Mouse (Mus musculus): ENCODE data around the gene Cox15. TPM values are rescaled to one million over a fixed set of nuclear protein-coding genes. Genes with fewer than 3 reads are reported as not detected.

The Cox15 gene
- total and polyA plus RNA-seq, 2 experiments from 2014 or later = 11.0 to 25.7 TPM

DNA sequence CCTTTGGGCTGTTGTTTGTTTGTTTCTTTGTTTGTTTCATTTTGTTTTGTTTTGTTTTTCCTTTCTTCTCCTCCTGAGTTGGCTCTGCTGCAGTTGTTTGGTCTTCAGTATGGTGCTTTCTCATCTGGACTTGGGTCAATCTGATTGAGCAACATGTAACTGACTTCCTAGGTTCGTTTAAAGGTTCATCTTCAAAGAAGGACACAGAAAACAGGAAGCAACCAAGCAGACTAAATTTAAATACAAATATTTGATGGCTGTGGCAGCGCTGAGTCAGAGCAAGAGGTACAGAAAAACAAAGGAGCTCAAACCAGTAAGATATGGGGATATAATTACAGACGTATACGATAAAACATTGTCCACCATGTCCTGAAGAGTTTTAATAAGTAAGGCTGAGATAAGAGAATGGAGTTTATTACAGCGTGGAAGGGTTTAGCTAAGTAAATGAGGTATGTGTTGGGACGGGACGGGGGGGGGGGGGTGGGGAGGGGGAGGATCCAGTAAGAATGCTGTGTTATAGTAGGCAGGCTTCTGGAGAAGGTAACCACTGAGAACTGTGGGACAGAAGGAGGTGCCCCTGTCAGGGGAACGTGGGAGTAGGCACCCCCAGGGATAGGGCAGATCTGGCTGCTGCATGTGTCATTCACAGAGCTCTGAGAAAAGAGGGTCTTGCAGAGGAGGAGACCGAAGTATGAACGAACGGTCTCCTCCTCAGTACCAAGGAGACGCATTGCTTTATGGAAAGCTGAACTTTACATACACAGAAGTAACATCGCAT lies 33.6 kb upstream of the Cox15 start:
- Histone ChIP-seq H3K36me3 (ENCODE audit: insufficient read depth, low read length) (no peaks in the 10 kb centered on the region), H3K9me3 (ENCODE audit: low read length) (no peaks in the 10 kb centered on the region), H3K27ac (no peak overlapping the region), H3K9ac (replicated peaks; ENCODE audit: low read length) (no peak overlapping the region), H3K4me3 (ENCODE audit: low read length) (no peak overlapping the region), H3K4me2 (ENCODE audit: low read depth, low read length) (no peak overlapping the region), H3K4me1 (ENCODE audit: insufficient read depth, low read length) (no peaks in the 10 kb centered on the region), H3K27me3 (ENCODE audit: insufficient read depth, low read length) (no peaks in the 10 kb centered on the region)
- DNase-seq (ENCODE audit: low spot score) = no peak
- no peak for TF ChIP-seq CTCF (IDR thresholded peaks at IDR 0.05; ENCODE audit: low read depth)
- 81% methylated on average over 13 of the region's 13 CpGs for WGBS
- ATAC-seq = no peak

DNA sequence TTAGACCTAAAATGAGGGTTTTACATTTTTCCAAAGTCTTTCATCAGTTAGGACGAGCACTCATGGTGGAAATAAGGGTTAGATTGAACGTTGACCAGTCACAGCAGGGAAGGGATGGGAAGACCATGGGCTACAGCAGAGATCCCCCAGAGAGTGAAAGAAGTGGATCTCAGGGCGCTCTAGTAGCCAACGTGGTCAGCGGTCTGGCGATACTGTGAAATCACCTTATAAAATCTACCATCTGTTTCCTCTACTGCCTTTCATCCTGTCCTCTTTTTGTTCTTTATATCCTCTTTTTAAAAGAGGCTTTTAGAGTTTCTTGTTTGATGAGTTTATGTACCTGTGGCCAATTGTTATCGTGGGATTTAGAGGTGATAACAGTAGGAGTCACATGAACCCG lies 32.0 kb upstream of the Cox15 start:
- H3K36me3 ChIP-seq (ENCODE audit: insufficient read depth, low read length) = no peaks in the 10 kb centered on the region
- H3K4me3 ChIP-seq (ENCODE audit: low read length) = no peak overlapping the region
- ATAC-seq (no peak), DNase-seq (ENCODE audit: low spot score) (no peak)
- no peak overlapping the region for H3K4me2 ChIP-seq (ENCODE audit: low read depth, low read length)
- H3K9me3 ChIP-seq (ENCODE audit: low read length) = no peaks in the 10 kb centered on the region
- WGBS = 86% methylated on average over 8 of the region's 8 CpGs
- no peak overlapping the region for H3K27ac ChIP-seq
- H3K9ac ChIP-seq (replicated peaks; ENCODE audit: low read length) = no peak overlapping the region
- no peak for TF ChIP-seq CTCF (IDR thresholded peaks at IDR 0.05; ENCODE audit: low read depth)
- H3K4me1 ChIP-seq (ENCODE audit: insufficient read depth, low read length) = no peaks in the 10 kb centered on the region
- no peaks in the 10 kb centered on the region for H3K27me3 ChIP-seq (ENCODE audit: insufficient read depth, low read length)

DNA sequence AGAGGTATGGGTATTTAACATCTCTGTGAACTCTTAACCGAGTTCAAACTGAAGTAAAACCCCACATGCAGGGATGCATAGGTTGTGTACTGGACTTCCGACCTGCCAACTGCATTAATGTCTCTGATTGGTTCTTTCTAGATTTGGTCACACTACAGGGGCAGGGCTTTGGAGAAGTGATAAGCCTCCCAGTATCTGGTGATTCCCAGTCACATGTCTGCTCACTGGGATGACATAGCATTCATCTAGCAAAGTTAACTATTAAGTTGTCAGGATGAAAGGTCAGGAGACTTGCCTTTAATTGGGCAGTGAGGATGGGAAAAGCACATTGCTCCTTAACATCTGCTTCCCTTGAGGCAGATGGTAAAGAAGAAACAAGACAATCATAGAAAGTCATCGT lies 29.2 kb upstream of the Cox15 start, which contains the start of gene Abcc2:
Gene Abcc2, plus strand, starts transcription at position 213 of the 400 bp plus-strand sequence.
- H3K27ac ChIP-seq = no peak within 1 kb of the TSS
- H3K4me2 ChIP-seq (ENCODE audit: low read depth, low read length) = no peak within 1 kb of the TSS
- H3K9ac ChIP-seq (replicated peaks; ENCODE audit: low read length) = no peak within 1 kb of the TSS
- 78% methylated on average over 3 of the region's 3 CpGs for WGBS
- TF ChIP-seq CTCF (IDR thresholded peaks at IDR 0.05; ENCODE audit: low read depth) = no peak
- no peaks in the 10 kb centered on the region for H3K4me1 ChIP-seq (ENCODE audit: insufficient read depth, low read length)
- no peaks in the 10 kb centered on the region for H3K27me3 ChIP-seq (ENCODE audit: insufficient read depth, low read length)
- no peak within 1 kb of the TSS for H3K4me3 ChIP-seq (ENCODE audit: low read length)
- no peaks in the 10 kb centered on the region for H3K9me3 ChIP-seq (ENCODE audit: low read length)
- DNase-seq (ENCODE audit: low spot score) (no peak), ATAC-seq (no peak)
- no peaks in the 10 kb centered on the region for H3K36me3 ChIP-seq (ENCODE audit: insufficient read depth, low read length)

DNA sequence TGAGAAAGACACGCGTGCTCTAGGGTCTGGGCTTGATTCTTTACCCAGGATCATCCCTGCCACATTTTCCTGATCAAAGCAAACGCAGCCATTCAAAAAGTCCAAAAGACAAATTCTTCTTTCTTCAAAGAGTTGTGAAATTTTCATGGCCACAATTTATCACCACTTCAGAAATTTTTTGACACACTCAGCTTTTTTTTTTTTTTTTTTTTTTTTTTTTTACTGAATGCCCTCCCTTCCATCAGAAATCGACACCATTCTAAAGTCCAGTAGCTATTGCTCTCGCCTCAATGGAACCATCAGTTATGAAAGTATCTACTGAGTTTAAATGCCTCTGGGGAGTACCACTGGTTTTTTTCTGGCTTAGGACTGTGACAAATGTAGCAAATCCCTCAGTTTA lies 27.6 kb upstream of the Cox15 start:
- Histone ChIP-seq H3K36me3 (ENCODE audit: insufficient read depth, low read length) (no peaks in the 10 kb centered on the region), H3K9ac (replicated peaks; ENCODE audit: low read length) (no peak overlapping the region), H3K27ac (no peak overlapping the region), H3K27me3 (ENCODE audit: insufficient read depth, low read length) (no peaks in the 10 kb centered on the region), H3K9me3 (ENCODE audit: low read length) (no peaks in the 10 kb centered on the region), H3K4me2 (ENCODE audit: low read depth, low read length) (no peak overlapping the region), H3K4me1 (ENCODE audit: insufficient read depth, low read length) (no peaks in the 10 kb centered on the region), H3K4me3 (ENCODE audit: low read length) (no peak overlapping the region)
- 86% methylated on average over 5 of the region's 5 CpGs for WGBS
- no peak for TF ChIP-seq CTCF (IDR thresholded peaks at IDR 0.05; ENCODE audit: low read depth)
- DNase-seq (ENCODE audit: low spot score) = no peak
- no peak for ATAC-seq

DNA sequence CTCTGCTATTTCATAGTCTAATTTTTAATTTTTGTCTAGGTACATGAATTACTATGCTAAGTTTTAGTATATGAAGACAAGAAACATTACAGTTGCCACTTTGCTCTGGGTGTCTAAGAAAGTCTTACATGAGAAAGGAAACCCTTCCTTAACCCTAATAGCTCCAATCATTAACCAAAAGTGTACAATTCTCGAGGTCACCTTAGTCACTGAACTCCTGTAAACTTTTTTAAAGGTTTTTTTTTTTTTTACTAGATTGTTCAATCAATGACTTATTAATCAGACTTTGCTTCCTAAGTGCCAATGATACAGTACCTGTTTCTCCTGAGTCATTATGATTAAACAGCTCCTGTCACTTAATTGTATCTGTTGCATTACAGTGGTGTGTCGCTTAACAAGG lies 24.5 kb upstream of the Cox15 start:
- H3K9me3 ChIP-seq (ENCODE audit: low read length) = no peaks in the 10 kb centered on the region
- no peak overlapping the region for H3K4me3 ChIP-seq (ENCODE audit: low read length)
- H3K27me3 ChIP-seq (ENCODE audit: insufficient read depth, low read length) = no peaks in the 10 kb centered on the region
- no peak overlapping the region for H3K27ac ChIP-seq
- H3K4me1 ChIP-seq (ENCODE audit: insufficient read depth, low read length) = no peaks in the 10 kb centered on the region
- H3K4me2 ChIP-seq (ENCODE audit: low read depth, low read length) = no peak overlapping the region
- H3K9ac ChIP-seq (replicated peaks; ENCODE audit: low read length) = no peak overlapping the region
- 83% methylated on average over 2 of the region's 2 CpGs for WGBS
- DNase-seq (ENCODE audit: low spot score) = no peak
- ATAC-seq = no peak
- no peak for TF ChIP-seq CTCF (IDR thresholded peaks at IDR 0.05; ENCODE audit: low read depth)
- H3K36me3 ChIP-seq (ENCODE audit: insufficient read depth, low read length) = no peaks in the 10 kb centered on the region

DNA sequence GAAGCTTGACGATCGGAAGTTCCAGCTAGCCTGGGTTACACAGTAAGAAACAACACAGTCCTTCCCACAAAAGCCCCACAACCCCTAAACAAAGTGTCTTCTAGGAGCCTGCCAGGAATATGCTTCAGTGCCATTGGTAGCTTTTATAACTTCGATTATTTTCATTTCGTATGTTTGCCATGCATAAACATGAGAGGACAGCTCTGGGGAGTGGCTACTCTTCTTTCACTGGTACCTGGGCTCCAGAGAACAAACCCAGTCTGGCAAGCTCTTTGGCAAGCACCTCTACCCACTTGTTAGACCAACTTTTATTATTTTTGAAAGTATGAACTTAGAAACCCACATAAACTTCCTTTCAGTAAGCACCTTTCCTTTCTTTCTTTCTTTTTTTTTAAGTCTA lies 23.8 kb upstream of the Cox15 start:
- Histone ChIP-seq H3K4me1 (ENCODE audit: insufficient read depth, low read length) (no peaks in the 10 kb centered on the region), H3K9me3 (ENCODE audit: low read length) (no peaks in the 10 kb centered on the region), H3K36me3 (ENCODE audit: insufficient read depth, low read length) (no peaks in the 10 kb centered on the region), H3K27ac (no peak overlapping the region), H3K4me3 (ENCODE audit: low read length) (no peak overlapping the region), H3K9ac (replicated peaks; ENCODE audit: low read length) (no peak overlapping the region), H3K27me3 (ENCODE audit: insufficient read depth, low read length) (no peaks in the 10 kb centered on the region), H3K4me2 (ENCODE audit: low read depth, low read length) (no peak overlapping the region)
- WGBS = 79% methylated on average over 4 of the region's 4 CpGs
- DNase-seq (ENCODE audit: low spot score) (no peak), ATAC-seq (no peak)
- no peak for TF ChIP-seq CTCF (IDR thresholded peaks at IDR 0.05; ENCODE audit: low read depth)

DNA sequence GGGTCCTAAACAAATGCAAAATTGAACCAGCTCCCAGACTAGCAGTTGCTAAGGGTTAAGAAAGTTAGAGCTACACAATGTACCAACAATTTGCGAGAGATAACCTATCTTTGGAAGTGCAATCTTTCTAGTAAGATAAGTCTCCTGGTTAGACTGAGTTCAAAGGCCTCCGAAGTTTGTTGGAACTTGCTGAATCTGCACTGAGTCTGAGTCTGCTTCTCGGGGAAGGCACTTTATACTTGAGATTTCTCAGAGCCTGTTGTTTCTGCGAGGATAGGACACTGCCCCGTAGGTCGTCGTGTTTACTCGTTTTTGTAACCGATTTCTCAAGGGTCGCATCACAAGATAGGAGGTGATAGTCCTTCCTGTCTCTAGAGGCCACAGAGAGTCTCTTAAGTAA lies 22.6 kb upstream of the Cox15 start:
- Histone ChIP-seq H3K4me2 (ENCODE audit: low read depth, low read length) (no peak overlapping the region), H3K4me1 (ENCODE audit: insufficient read depth, low read length) (no peaks in the 10 kb centered on the region), H3K36me3 (ENCODE audit: insufficient read depth, low read length) (no peaks in the 10 kb centered on the region), H3K9me3 (ENCODE audit: low read length) (no peaks in the 10 kb centered on the region), H3K27me3 (ENCODE audit: insufficient read depth, low read length) (no peaks in the 10 kb centered on the region), H3K27ac (no peak overlapping the region), H3K9ac (replicated peaks; ENCODE audit: low read length) (no peak overlapping the region), H3K4me3 (ENCODE audit: low read length) (no peak overlapping the region)
- no peak for TF ChIP-seq CTCF (IDR thresholded peaks at IDR 0.05; ENCODE audit: low read depth)
- ATAC-seq = no peak
- DNase-seq (ENCODE audit: low spot score) = no peak
- WGBS = 78% methylated on average over 10 of the region's 10 CpGs

Data from hindbrain, postnatal 0 days (tissue).